Mouse (Mus musculus): ENCODE measurements around the gene Paics. TPM values are rescaled to one million over a fixed set of nuclear protein-coding genes. Genes with fewer than 3 reads are reported as not detected.

The Paics gene
- 460 TPM for polyA plus RNA-seq (2014; fragmentation: Illumina TruSeq; extraction: RNeasy Lipid Tissue Mini Kit (QIAGEN cat#74804); ENCODE audit: low read depth, low replicate concordance)

GRCm38 (mm10) chr5:76951106-76952027, at the start of gene Paics, which contains the start of gene Ppat:
Gene Paics, plus strand, starts transcription at chr5:76951307.
Gene Ppat, minus strand, starts transcription at chr5:76951578.

GRCm38 (mm10) chr5:76905405-76906154, 45.5 kb upstream of the Paics start, which contains the start of gene Aasdh:
Gene Aasdh, minus strand, starts transcription at chr5:76905514.

GRCm38 (mm10) chr5:76974554-76975285, 23.6 kb downstream of the Paics start, which contains the start of gene Srp72:
Gene Srp72, plus strand, starts transcription at chr5:76974683.

DNA sequence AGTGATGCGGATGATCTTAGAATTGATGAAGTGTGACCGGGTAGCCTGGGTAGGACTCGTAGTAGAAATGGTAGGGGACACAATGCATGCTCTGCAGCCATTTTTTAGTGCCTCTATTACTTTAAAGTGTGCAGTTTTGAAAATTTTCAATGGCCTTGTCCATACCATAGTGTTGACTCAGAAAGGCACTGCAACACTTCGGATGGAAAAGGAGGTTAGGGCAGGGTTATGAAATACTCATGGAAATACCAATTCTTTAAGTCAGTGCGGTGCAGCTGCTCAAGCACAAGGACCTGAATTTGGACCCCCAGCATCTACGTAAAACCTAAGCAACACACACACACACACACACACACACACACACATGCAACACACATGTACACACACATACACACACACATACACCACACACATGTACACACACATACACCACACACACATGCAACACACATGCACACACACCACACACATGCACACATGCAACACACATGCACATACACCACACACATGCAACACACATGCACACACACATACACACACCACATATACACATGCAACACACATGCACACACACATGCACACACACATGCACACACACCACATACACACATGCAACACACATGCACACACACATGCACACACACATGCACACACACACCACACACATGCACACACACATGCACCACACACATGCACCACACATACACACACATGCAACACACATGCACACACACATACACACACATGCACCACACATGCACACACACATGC, 53.1 kb downstream of the Paics start, which contains the start of gene Arl9:
TSS of gene Arl9 (plus strand) at position 5 of the 771 bp plus-strand sequence.

GRCm38 (mm10) chr5:77015544-77016482, 64.7 kb downstream of the Paics start, which contains the start of gene Thegl:
Gene Thegl, plus strand, starts transcription at chr5:77016023.

Other genes with a start within 250 kb of the Paics start
- 23.5 TPM for gene Aasdh, start 45.8 kb upstream of the Paics start, polyA plus RNA-seq (2014; fragmentation: Illumina TruSeq; extraction: RNeasy Lipid Tissue Mini Kit (QIAGEN cat#74804); ENCODE audit: low read depth, low replicate concordance)
- 68.3 TPM for gene Ppat, start 271 bp downstream of the Paics start, polyA plus RNA-seq (2014; fragmentation: Illumina TruSeq; extraction: RNeasy Lipid Tissue Mini Kit (QIAGEN cat#74804); ENCODE audit: low read depth, low replicate concordance)
- gene Srp72, start 23.4 kb downstream of the Paics start, polyA plus RNA-seq (2014; fragmentation: Illumina TruSeq; extraction: RNeasy Lipid Tissue Mini Kit (QIAGEN cat#74804); ENCODE audit: low read depth, low replicate concordance) = 134 TPM
- gene Arl9, start 52.7 kb downstream of the Paics start, polyA plus RNA-seq (2014; fragmentation: Illumina TruSeq; extraction: RNeasy Lipid Tissue Mini Kit (QIAGEN cat#74804); ENCODE audit: low read depth, low replicate concordance) = not detected
- not detected for gene Thegl, start 64.7 kb downstream of the Paics start, polyA plus RNA-seq (2014; fragmentation: Illumina TruSeq; extraction: RNeasy Lipid Tissue Mini Kit (QIAGEN cat#74804); ENCODE audit: low read depth, low replicate concordance)
- 8.4 TPM for gene Hopx, start 163.8 kb downstream of the Paics start, polyA plus RNA-seq (2014; fragmentation: Illumina TruSeq; extraction: RNeasy Lipid Tissue Mini Kit (QIAGEN cat#74804); ENCODE audit: low read depth, low replicate concordance)

Measured in kidney, adult 10 weeks (tissue).